Mouse (Mus musculus): ENCODE data around the gene Gm20498. TPM values are rescaled to one million over a fixed set of nuclear protein-coding genes. Genes with fewer than 3 reads are reported as not detected.
"Not testable (repeated sequence)": the region's sequence is repeated elsewhere in the genome, so short reads cannot be mapped to it uniquely, and the experiment has no call there.

Gm20498 gene
- 28.6 and 29.9 TPM in 2 replicates for polyA plus RNA-seq (2015; fragmentation: Nextera tagmentation; extraction: Ambion mirVana)

GRCm38 (mm10) chr12:81532316-81533028, at the start of gene Gm20498, which contains the start of gene Synj2bp:
Gene Gm20498, minus strand, starts transcription at chr12:81532905.
Gene Synj2bp, minus strand, starts transcription at chr12:81532911.
- Histone ChIP-seq H3K9ac (ENCODE audit: low read length) (peak within 1 kb of the TSS; percentile 83), H3K4me2 (ENCODE audit: low read depth, low read length) (peak within 1 kb of the TSS; percentile 78), H3K4me3 (ENCODE audit: low read length) (peak within 1 kb of the TSS; percentile 82), H3K9me3 (replicated peaks; ENCODE audit: control insufficient read depth, low read length) (no peaks in the 10 kb centered on the region), H3K4me1 (ENCODE audit: control insufficient read depth, insufficient read depth, low read length) (peaks cover 6% of the 10 kb centered on the region), H3K36me3 (ENCODE audit: control insufficient read depth, insufficient read depth) (no peaks in the 10 kb centered on the region), H3K27me3 (ENCODE audit: control insufficient read depth, insufficient read depth, low read length) (no peaks in the 10 kb centered on the region), H3K27ac (ENCODE audit: low read length) (peak within 1 kb of the TSS; percentile 73)
- under 1% methylated on average over 46 of the region's 46 CpGs for WGBS
- peak; percentile 95 for ATAC-seq (replicated peaks; ENCODE audit: extremely low read depth, insufficient read depth, low FRiP score)

DNA sequence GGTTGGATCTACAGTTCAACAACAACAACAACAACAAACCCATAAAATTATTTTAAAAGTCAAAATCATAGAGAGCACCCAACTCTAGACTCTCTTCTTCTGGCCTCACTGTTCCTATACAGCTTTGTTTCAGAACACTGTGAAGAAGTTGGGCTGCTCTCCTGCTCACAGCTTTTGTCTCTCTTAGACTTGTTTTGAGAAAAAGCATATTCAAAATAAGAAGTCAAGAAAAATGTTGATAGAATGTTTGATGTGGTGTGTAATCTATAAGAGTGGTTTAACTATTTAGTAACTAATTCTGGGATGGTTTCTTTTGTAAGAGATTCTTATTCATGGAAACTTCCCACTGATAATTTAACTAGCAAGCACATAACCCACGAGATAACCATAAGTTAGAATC, 35.7 kb upstream of the Gm20498 start, which contains the start of gene Adam21:
Gene Adam21, minus strand, starts transcription at position 101 of the 400 bp plus-strand sequence.
- Histone ChIP-seq H3K4me1 (ENCODE audit: control insufficient read depth, insufficient read depth, low read length) (no peaks in the 10 kb centered on the region), H3K36me3 (ENCODE audit: control insufficient read depth, insufficient read depth) (peaks cover 11% of the 10 kb centered on the region; the same call in 1 of the 2 replicates), H3K27ac (ENCODE audit: low read length) (no peak within 1 kb of the TSS), H3K27me3 (ENCODE audit: control insufficient read depth, insufficient read depth, low read length) (no peaks in the 10 kb centered on the region), H3K9me3 (replicated peaks; ENCODE audit: control insufficient read depth, low read length) (no peaks in the 10 kb centered on the region), H3K4me2 (ENCODE audit: low read depth, low read length) (no peak within 1 kb of the TSS), H3K4me3 (ENCODE audit: low read length) (no peak within 1 kb of the TSS), H3K9ac (ENCODE audit: low read length) (no peak within 1 kb of the TSS)
- ATAC-seq (replicated peaks; ENCODE audit: extremely low read depth, insufficient read depth, low FRiP score): no peak
- WGBS: 89% methylated on average over 1 of the region's 1 CpGs

DNA sequence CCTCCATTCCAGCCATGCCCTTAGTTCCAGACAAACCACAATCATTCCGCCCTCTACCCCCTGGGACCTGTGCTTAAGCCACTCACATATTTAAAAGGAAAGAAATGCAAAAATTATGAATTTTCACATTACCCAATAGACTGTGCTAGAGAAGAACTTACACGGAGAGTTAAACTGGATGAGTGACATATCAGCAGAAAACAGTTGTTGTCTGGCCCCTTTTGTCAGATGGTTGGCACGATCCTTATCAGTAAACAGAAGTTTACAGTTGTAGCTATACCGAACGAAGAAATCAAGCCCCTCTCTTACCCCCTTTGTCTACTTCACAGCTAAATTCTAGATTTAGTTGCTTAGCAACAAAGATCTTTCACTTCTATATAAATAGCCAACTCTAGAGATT, 35.2 kb upstream of the Gm20498 start:
- no peak for ATAC-seq (replicated peaks; ENCODE audit: extremely low read depth, insufficient read depth, low FRiP score)

DNA sequence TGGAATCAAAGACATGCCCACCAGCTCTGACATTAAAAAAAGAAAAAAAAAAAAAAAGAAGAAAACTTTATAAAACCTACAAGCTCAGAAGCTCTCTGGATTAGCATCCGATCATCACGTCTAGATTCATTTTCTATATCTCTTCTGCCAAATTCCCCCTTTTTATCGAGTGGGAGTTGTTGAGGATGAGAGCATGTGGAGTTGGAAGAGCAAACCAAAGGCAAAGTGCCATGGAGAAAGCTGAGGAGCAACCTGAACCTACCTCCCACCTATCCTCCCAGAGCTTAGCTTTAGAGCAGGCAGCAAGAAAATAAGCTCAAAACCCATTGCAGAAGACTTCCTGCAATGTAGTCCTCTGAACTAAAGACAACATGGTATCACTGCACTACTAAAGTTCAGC, 31.5 kb upstream of the Gm20498 start:
- no peaks in the 10 kb centered on the region for H3K9me3 ChIP-seq (replicated peaks; ENCODE audit: control insufficient read depth, low read length)
- WGBS: 86% methylated on average over 3 of the region's 3 CpGs
- no peaks in the 10 kb centered on the region for H3K4me1 ChIP-seq (ENCODE audit: control insufficient read depth, insufficient read depth, low read length)
- H3K36me3 ChIP-seq (ENCODE audit: control insufficient read depth, insufficient read depth): no peaks in the 10 kb centered on the region
- no peaks in the 10 kb centered on the region for H3K27me3 ChIP-seq (ENCODE audit: control insufficient read depth, insufficient read depth, low read length)
- H3K9ac ChIP-seq (ENCODE audit: low read length): no peak overlapping the region
- H3K27ac ChIP-seq (ENCODE audit: low read length): no peak overlapping the region
- no peak overlapping the region for H3K4me3 ChIP-seq (ENCODE audit: low read length)
- no peak overlapping the region for H3K4me2 ChIP-seq (ENCODE audit: low read depth, low read length)
- no peak for ATAC-seq (replicated peaks; ENCODE audit: extremely low read depth, insufficient read depth, low FRiP score)

More for the DNA sequence above, 35.2 kb upstream of the Gm20498 start:
- peaks cover 8% of the 10 kb centered on the region; the same call in 1 of the 2 replicates for H3K36me3 ChIP-seq (ENCODE audit: control insufficient read depth, insufficient read depth)
- H3K27me3 ChIP-seq (ENCODE audit: control insufficient read depth, insufficient read depth, low read length): no peaks in the 10 kb centered on the region
- H3K9ac ChIP-seq (ENCODE audit: low read length): no peak overlapping the region
- no peaks in the 10 kb centered on the region for H3K9me3 ChIP-seq (replicated peaks; ENCODE audit: control insufficient read depth, low read length)
- H3K4me2 ChIP-seq (ENCODE audit: low read depth, low read length): no peak overlapping the region
- no peak overlapping the region for H3K27ac ChIP-seq (ENCODE audit: low read length)
- WGBS: 76% methylated on average over 5 of the region's 5 CpGs
- no peak overlapping the region for H3K4me3 ChIP-seq (ENCODE audit: low read length)
- no peaks in the 10 kb centered on the region for H3K4me1 ChIP-seq (ENCODE audit: control insufficient read depth, insufficient read depth, low read length)

DNA sequence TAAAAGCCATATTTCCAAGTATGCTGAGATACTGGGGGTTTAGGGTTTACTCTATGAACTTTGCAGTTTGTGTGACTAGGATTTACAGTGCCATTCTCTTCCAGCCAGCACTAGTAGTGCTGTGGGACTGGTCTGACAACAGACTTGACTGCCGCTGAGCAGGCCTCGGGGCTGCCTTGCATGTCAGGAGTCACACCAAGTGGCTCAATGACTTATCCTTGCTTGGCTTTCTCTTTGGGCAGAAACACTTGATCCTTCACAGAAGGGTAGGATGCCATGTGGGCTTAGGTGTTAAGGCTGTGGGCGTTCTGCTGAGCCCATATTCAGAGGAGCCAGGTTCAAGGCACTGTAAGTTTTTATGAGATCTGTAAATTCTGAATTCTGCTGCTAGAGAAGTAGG, 16.6 kb upstream of the Gm20498 start:
- WGBS: 79% methylated on average over 3 of the region's 3 CpGs
- H3K27ac ChIP-seq (ENCODE audit: low read length): no peak overlapping the region
- no peaks in the 10 kb centered on the region for H3K36me3 ChIP-seq (ENCODE audit: control insufficient read depth, insufficient read depth)
- no peak for ATAC-seq (replicated peaks; ENCODE audit: extremely low read depth, insufficient read depth, low FRiP score)
- H3K9ac ChIP-seq (ENCODE audit: low read length): no peak overlapping the region
- H3K27me3 ChIP-seq (ENCODE audit: control insufficient read depth, insufficient read depth, low read length): no peaks in the 10 kb centered on the region
- no peak overlapping the region for H3K4me3 ChIP-seq (ENCODE audit: low read length)
- H3K4me1 ChIP-seq (ENCODE audit: control insufficient read depth, insufficient read depth, low read length): no peaks in the 10 kb centered on the region
- H3K9me3 ChIP-seq (replicated peaks; ENCODE audit: control insufficient read depth, low read length): no peaks in the 10 kb centered on the region
- no peak overlapping the region for H3K4me2 ChIP-seq (ENCODE audit: low read depth, low read length)

GRCm38 (mm10) chr12:81547163-81547562, 14.5 kb upstream of the Gm20498 start:
- H3K27me3 ChIP-seq (ENCODE audit: control insufficient read depth, insufficient read depth, low read length): no peaks in the 10 kb centered on the region
- no peaks in the 10 kb centered on the region for H3K9me3 ChIP-seq (replicated peaks; ENCODE audit: control insufficient read depth, low read length)
- no peaks in the 10 kb centered on the region for H3K4me1 ChIP-seq (ENCODE audit: control insufficient read depth, insufficient read depth, low read length)
- H3K9ac ChIP-seq (ENCODE audit: low read length): no peak overlapping the region
- no peaks in the 10 kb centered on the region for H3K36me3 ChIP-seq (ENCODE audit: control insufficient read depth, insufficient read depth)
- H3K4me2 ChIP-seq (ENCODE audit: low read depth, low read length): no peak overlapping the region
- H3K27ac ChIP-seq (ENCODE audit: low read length): no peak overlapping the region
- WGBS: 66% methylated on average over 4 of the region's 4 CpGs
- ATAC-seq (replicated peaks; ENCODE audit: extremely low read depth, insufficient read depth, low FRiP score): no peak
- H3K4me3 ChIP-seq (ENCODE audit: low read length): no peak overlapping the region

DNA sequence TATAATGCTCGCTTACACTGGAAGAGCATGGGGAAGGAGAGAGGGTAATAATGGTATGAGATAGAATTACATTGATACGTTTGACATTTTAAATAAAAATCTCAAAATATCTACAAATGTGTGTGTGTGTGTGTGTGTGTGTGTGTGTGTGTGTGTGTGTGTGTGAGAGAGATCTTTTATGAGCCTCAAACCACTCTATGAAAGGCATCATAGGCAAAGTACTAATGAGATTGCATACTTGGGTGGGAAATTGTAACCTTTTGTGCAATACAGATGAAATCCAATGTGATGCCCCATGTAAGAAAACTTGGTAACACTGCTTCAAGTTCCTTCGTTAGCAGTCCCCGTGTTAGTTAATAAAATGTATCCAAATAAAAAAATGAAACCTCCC, 319 bp upstream of the Gm20498 start:
- H3K27ac ChIP-seq (ENCODE audit: low read length): peak overlapping the region; percentile 73
- no peak for ATAC-seq (replicated peaks; ENCODE audit: extremely low read depth, insufficient read depth, low FRiP score)

GRCm38 (mm10) chr12:81530587-81530986, 2.1 kb downstream of the Gm20498 start:
- not testable (repeated sequence) for H3K9me3 ChIP-seq (replicated peaks; ENCODE audit: control insufficient read depth, low read length); H3K4me1 ChIP-seq (ENCODE audit: control insufficient read depth, insufficient read depth, low read length); H3K4me3 ChIP-seq (ENCODE audit: low read length); H3K27ac ChIP-seq (ENCODE audit: low read length); H3K36me3 ChIP-seq (ENCODE audit: control insufficient read depth, insufficient read depth); ATAC-seq (replicated peaks; ENCODE audit: extremely low read depth, insufficient read depth, low FRiP score); H3K4me2 ChIP-seq (ENCODE audit: low read depth, low read length); H3K27me3 ChIP-seq (ENCODE audit: control insufficient read depth, insufficient read depth, low read length); H3K9ac ChIP-seq (ENCODE audit: low read length)
- WGBS: 72% methylated on average over 8 of the region's 8 CpGs

More for the DNA sequence above, 319 bp upstream of the Gm20498 start:
- Histone ChIP-seq H3K9me3 (replicated peaks; ENCODE audit: control insufficient read depth, low read length) (no peaks in the 10 kb centered on the region), H3K4me2 (ENCODE audit: low read depth, low read length) (peak overlapping the region; percentile 78), H3K27me3 (ENCODE audit: control insufficient read depth, insufficient read depth, low read length) (no peaks in the 10 kb centered on the region), H3K4me1 (ENCODE audit: control insufficient read depth, insufficient read depth, low read length) (peaks cover 6% of the 10 kb centered on the region), H3K4me3 (ENCODE audit: low read length) (peak overlapping the region; percentile 82), H3K36me3 (ENCODE audit: control insufficient read depth, insufficient read depth) (no peaks in the 10 kb centered on the region), H3K9ac (ENCODE audit: low read length) (peak overlapping the region; percentile 83)
- WGBS: 34% methylated on average over 4 of the region's 4 CpGs

DNA sequence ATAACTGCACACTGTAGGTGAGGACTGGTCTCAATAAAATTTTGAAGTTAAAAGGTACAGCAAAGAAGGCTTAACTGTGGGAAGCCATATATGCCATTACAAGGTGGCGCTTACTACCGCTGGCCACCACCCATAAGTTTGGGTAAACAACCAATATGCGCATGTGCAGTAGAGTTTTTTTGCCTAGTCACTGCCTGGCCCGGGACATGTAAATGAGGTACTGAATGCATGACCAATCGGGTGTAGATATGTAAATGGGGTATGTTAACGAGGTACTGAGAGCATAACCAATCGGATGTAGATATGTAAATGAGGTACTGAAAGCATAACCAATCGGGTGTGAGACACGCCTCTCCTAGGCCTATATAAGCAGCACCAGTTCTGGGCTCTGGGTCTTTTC, 35.8 kb downstream of the Gm20498 start:
- H3K36me3 ChIP-seq (ENCODE audit: control insufficient read depth, insufficient read depth); H3K27ac ChIP-seq (ENCODE audit: low read length): not testable (repeated sequence)
- WGBS: 96% methylated on average over 9 of the region's 9 CpGs

More for the DNA sequence above, 35.8 kb downstream of the Gm20498 start:
- H3K4me3 ChIP-seq (ENCODE audit: low read length); H3K9me3 ChIP-seq (replicated peaks; ENCODE audit: control insufficient read depth, low read length); H3K4me1 ChIP-seq (ENCODE audit: control insufficient read depth, insufficient read depth, low read length); H3K9ac ChIP-seq (ENCODE audit: low read length); H3K27me3 ChIP-seq (ENCODE audit: control insufficient read depth, insufficient read depth, low read length); H3K4me2 ChIP-seq (ENCODE audit: low read depth, low read length); ATAC-seq (replicated peaks; ENCODE audit: extremely low read depth, insufficient read depth, low FRiP score): not testable (repeated sequence)

Measured in heart, embryonic 16.5 days (tissue).